Comparison of ENCODE assay signal across 9 mouse cellular contexts in the genomic region with DNA sequence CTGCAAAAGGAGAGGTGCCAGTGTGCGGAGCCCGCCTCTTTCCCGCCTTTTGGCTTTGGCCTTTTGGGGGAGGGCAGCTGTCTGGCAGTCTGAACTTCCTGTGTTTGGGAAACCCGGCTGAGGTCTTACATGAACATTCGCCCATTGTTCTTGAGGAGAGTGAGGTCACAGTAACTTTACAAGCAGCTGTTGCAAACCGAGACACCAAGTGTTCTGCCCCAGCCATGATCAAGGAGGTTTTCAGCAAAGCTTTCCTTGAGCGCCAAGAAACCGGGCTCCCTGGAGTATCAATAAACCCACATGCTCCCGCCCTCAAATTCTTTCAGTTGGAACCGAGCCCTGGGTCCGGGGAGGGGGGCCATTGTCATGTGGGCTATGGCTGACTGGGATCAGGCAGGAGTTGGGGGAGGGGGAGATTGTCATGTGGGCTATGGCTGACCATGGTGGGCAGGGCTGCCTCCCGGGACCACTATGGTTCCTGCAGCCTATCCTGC. TPM values are rescaled to one million over a fixed set of nuclear protein-coding genes. Genes with fewer than 3 reads are reported as not detected.
A peak's percentile ranks its signal among the peaks of the same experiment; 100 is the strongest.
DNase-seq lines count a peak whose midpoint lies in the region; ATAC-seq and TF ChIP-seq lines count a peak whose summit lies in the region.
"Had no signal": no experiment of that assay in that cellular context is flagged by ENCODE, and none has a peak within 500 bp of the region (broad histone marks: within the 10 kb centered on the region; RNA-seq: fewer than 3 reads in every experiment).

No protein-coding gene starts in this region.

- H3K9me3 ChIP-seq in hindbrain, postnatal 0 days (ENCODE audit: low read length) = no peaks in the 10 kb centered on the region
- no peaks in the 10 kb centered on the region for H3K9me3 ChIP-seq in liver, embryonic 15.5 days (replicated peaks)
- H3K9me3 ChIP-seq in neural tube, embryonic 14.5 days (ENCODE audit: control insufficient read depth, low read length) = no peaks in the 10 kb centered on the region

- H3K4me1 ChIP-seq in hindbrain, postnatal 0 days (ENCODE audit: insufficient read depth, low read length) = peaks cover 7% of the 10 kb centered on the region
- H3K4me1 ChIP-seq in liver, embryonic 15.5 days (replicated peaks) = peaks cover 23% of the 10 kb centered on the region
- H3K4me1 ChIP-seq in neural tube, embryonic 14.5 days (ENCODE audit: control insufficient read depth, insufficient read depth, low read length) = peaks cover 12% of the 10 kb centered on the region

- H3K4me3 ChIP-seq in hindbrain, postnatal 0 days (ENCODE audit: low read length) = peak overlapping the region; percentile 3; the same call in 1 of the 2 replicates
- H3K4me3 ChIP-seq in liver, embryonic 15.5 days (replicated peaks) = no peak overlapping the region
- H3K4me3 ChIP-seq in neural tube, embryonic 14.5 days (ENCODE audit: low read depth, low read length) = no peak overlapping the region

- H3K9ac ChIP-seq in hindbrain, postnatal 0 days (replicated peaks; ENCODE audit: low read length) = no peak overlapping the region
- H3K9ac ChIP-seq in liver, embryonic 15.5 days = no peak overlapping the region
- H3K9ac ChIP-seq in neural tube, embryonic 14.5 days (replicated peaks; ENCODE audit: low read depth, low read length) = 0 out of 2 replicates have a peak overlapping the region, but pooled peaks have one; percentile 11

- H3K27ac ChIP-seq in hindbrain, postnatal 0 days = peak overlapping the region; percentile 54
- H3K27ac ChIP-seq in liver, embryonic 15.5 days (replicated peaks) = peak overlapping the region; percentile 42; the same call in 1 of the 2 replicates
- peak overlapping the region; percentile 60 for H3K27ac ChIP-seq in neural tube, embryonic 14.5 days (ENCODE audit: low read depth, low read length)

- peak; percentile 43 to 70 for DNase-seq in cerebellum, postnatal 14 days
- no peak for DNase-seq in cerebellum, adult 9-10 months
- peak; percentile 93 for DNase-seq in brain, embryonic 14.5 days (ENCODE audit: low read depth)
- peak; percentile 90 for DNase-seq in gastrocnemius, postnatal 14 days
- DNase-seq in hindbrain, postnatal 0 days (ENCODE audit: low spot score) = peak; percentile 82
- no peak for DNase-seq in spleen, adult 12 weeks (ENCODE audit: low spot score)

- H3K4me2 ChIP-seq in hindbrain, postnatal 0 days (ENCODE audit: low read depth, low read length) = peak overlapping the region; percentile 38
- H3K4me2 ChIP-seq in liver, embryonic 15.5 days = peak overlapping the region; percentile 42
- peak overlapping the region; percentile 24; the same call in 1 of the 2 replicates for H3K4me2 ChIP-seq in neural tube, embryonic 14.5 days (ENCODE audit: low read depth, low read length)

- intact Hi-C loops in gastrocnemius, postnatal 14 days (cut with DNase I; ENCODE audit: low total_unique reads) = no loop called here

- ATAC-seq in hindbrain, postnatal 0 days = peak; percentile 74
- ATAC-seq in liver, embryonic 15.5 days (ENCODE audit: insufficient read depth) = no peak
- ATAC-seq in neural tube, embryonic 14.5 days (ENCODE audit: low read depth) = peak; percentile 53; the same call in 1 of the 2 replicates

- H3K36me3 ChIP-seq in hindbrain, postnatal 0 days (ENCODE audit: insufficient read depth, low read length) = peaks cover 20% of the 10 kb centered on the region
- no peaks in the 10 kb centered on the region for H3K36me3 ChIP-seq in liver, embryonic 15.5 days (replicated peaks)
- peaks cover 21% of the 10 kb centered on the region for H3K36me3 ChIP-seq in neural tube, embryonic 14.5 days (ENCODE audit: control insufficient read depth, insufficient read depth, low read length)

- no peak for TF ChIP-seq CTCF in brain, embryonic 14.5 days (IDR thresholded peaks at IDR 0.05; ENCODE audit: borderline replicate concordance, extremely low read depth, insufficient read depth, insufficient read length)
- no peak for TF ChIP-seq CTCF in hindbrain, postnatal 0 days (IDR thresholded peaks at IDR 0.05; ENCODE audit: low read depth)

- H3K27me3 ChIP-seq in hindbrain, postnatal 0 days (ENCODE audit: insufficient read depth, low read length) = no peaks in the 10 kb centered on the region
- H3K27me3 ChIP-seq in liver, embryonic 15.5 days = no peaks in the 10 kb centered on the region
- no peaks in the 10 kb centered on the region for H3K27me3 ChIP-seq in neural tube, embryonic 14.5 days (ENCODE audit: control insufficient read depth, insufficient read depth, low read length)
- H3K27me3 ChIP-seq: CH12.LX had no signal

- no peak for TF ChIP-seq POLR2A in brain, embryonic 14.5 days (IDR thresholded peaks at IDR 0.05; ENCODE audit: borderline replicate concordance, extremely low read depth, insufficient read depth, insufficient read length, poor library complexity, severe bottlenecking)

- WGBS in hindbrain, postnatal 0 days = 5% methylated on average over 12 of the region's 12 CpGs
- WGBS in liver, embryonic 15.5 days (ENCODE audit: insufficient replicate concordance) = 8% methylated on average over 12 of the region's 12 CpGs
- WGBS in neural tube, embryonic 14.5 days = 4% methylated on average over 12 of the region's 12 CpGs

RNA-seq across cellular contexts. Expression of a gene that starts 27.9 kb away (rescaled TPM):
- polyA plus RNA-seq in brain, embryonic 14.5 days (2012; rRNA removed) = 214 and 221 TPM in 2 replicates
- 100 to 1,000 TPM; 167 to 170 TPM for total RNA-seq in gastrocnemius, postnatal 14 days (2021)
- 323 and 346 TPM in 2 replicates for total RNA-seq in hindbrain, postnatal 0 days (2014; rRNA removed)
- polyA plus RNA-seq in hindbrain, postnatal 0 days (2015; fragmentation: Nextera tagmentation; extraction: Ambion mirVana) = 355 and 374 TPM in 2 replicates
- 278 and 304 TPM in 2 replicates for polyA plus RNA-seq in liver, embryonic 15.5 days (2015; fragmentation: Nextera tagmentation; extraction: Ambion mirVana)
- 245 and 257 TPM in 2 replicates for polyA plus RNA-seq in neural tube, embryonic 14.5 days (2014; fragmentation: Nextera tagmentation; extraction: Ambion mirVana)

RNA-seq across cellular contexts. Expression of a gene that starts 37.0 kb away (rescaled TPM):
- 18.6 and 29.0 TPM in 2 replicates for polyA plus RNA-seq in brain, embryonic 14.5 days (2012; rRNA removed)
- total RNA-seq in gastrocnemius, postnatal 14 days (2021) = 1 to 10 TPM; 8.5 to 10.0 TPM
- total RNA-seq in hindbrain, postnatal 0 days (2014; rRNA removed) = 19.5 and 23.4 TPM in 2 replicates
- polyA plus RNA-seq in hindbrain, postnatal 0 days (2015; fragmentation: Nextera tagmentation; extraction: Ambion mirVana) = 10.0 and 11.4 TPM in 2 replicates
- 0.92 and 1.3 TPM in 2 replicates for polyA plus RNA-seq in liver, embryonic 15.5 days (2015; fragmentation: Nextera tagmentation; extraction: Ambion mirVana)
- polyA plus RNA-seq in neural tube, embryonic 14.5 days (2014; fragmentation: Nextera tagmentation; extraction: Ambion mirVana) = 16.5 and 18.7 TPM in 2 replicates

RNA-seq across cellular contexts. Expression of a gene that starts 50.3 kb away (rescaled TPM):
- 27.4 and 30.1 TPM in 2 replicates for polyA plus RNA-seq in brain, embryonic 14.5 days (2012; rRNA removed)
- total RNA-seq in gastrocnemius, postnatal 14 days (2021) = 10 to 100 TPM; 13.3 to 13.6 TPM
- total RNA-seq in hindbrain, postnatal 0 days (2014; rRNA removed) = 11.9 and 15.2 TPM in 2 replicates
- 8.0 and 8.2 TPM in 2 replicates for polyA plus RNA-seq in hindbrain, postnatal 0 days (2015; fragmentation: Nextera tagmentation; extraction: Ambion mirVana)
- polyA plus RNA-seq in liver, embryonic 15.5 days (2015; fragmentation: Nextera tagmentation; extraction: Ambion mirVana) = 3.5 and 3.8 TPM in 2 replicates
- 7.3 and 8.8 TPM in 2 replicates for polyA plus RNA-seq in neural tube, embryonic 14.5 days (2014; fragmentation: Nextera tagmentation; extraction: Ambion mirVana)

RNA-seq across cellular contexts. Expression of a gene that starts 54.0 kb away (rescaled TPM):
- 15.1 and 15.2 TPM in 2 replicates for polyA plus RNA-seq in brain, embryonic 14.5 days (2012; rRNA removed)
- total RNA-seq in gastrocnemius, postnatal 14 days (2021) = 1 to 10 TPM; 3.9 to 5.0 TPM
- total RNA-seq in hindbrain, postnatal 0 days (2014; rRNA removed) = 10.1 and 13.7 TPM in 2 replicates
- 12.6 and 12.7 TPM in 2 replicates for polyA plus RNA-seq in hindbrain, postnatal 0 days (2015; fragmentation: Nextera tagmentation; extraction: Ambion mirVana)
- 5.2 and 5.3 TPM in 2 replicates for polyA plus RNA-seq in liver, embryonic 15.5 days (2015; fragmentation: Nextera tagmentation; extraction: Ambion mirVana)
- 19.7 and 20.2 TPM in 2 replicates for polyA plus RNA-seq in neural tube, embryonic 14.5 days (2014; fragmentation: Nextera tagmentation; extraction: Ambion mirVana)

Comparison
In these comparisons a context has a peak if more than half of its experiments do, and no peak if none do; other contexts are left out.
1. DNase-seq: peak in cerebellum, postnatal 14 days (2 of 2), brain, embryonic 14.5 days (single experiment), gastrocnemius, postnatal 14 days (single experiment) and hindbrain, postnatal 0 days (single experiment); none in cerebellum, adult 9-10 months (single experiment) and spleen, adult 12 weeks (single experiment).
2. Peak in every context shown above with its lines, with median percentiles within 50 percentile points of each other: H3K27ac ChIP-seq and H3K4me2 ChIP-seq.